Mouse (Mus musculus) heart, postnatal 0 days (tissue): ENCODE measurements around the gene Iqgap3. TPM values are rescaled to one million over a fixed set of nuclear protein-coding genes. Genes with fewer than 3 reads are reported as not detected.

Experiments used
- ATAC-seq: fragments of 200-750 bp; cut with Nextera tagmentation; 2 replicates; pipeline ENCODE4 v1.8.0; 2017; ENCODE audit warnings: low read depth, moderate number of reproducible peaks, moderate library complexity; ENCODE audit not compliant: insufficient read depth
- DNase-seq: peaks from one replicate; pipeline ENCODE4 v3.0.0-alpha.2; 2016; ENCODE audit warnings: low spot score
- H3K27ac ChIP-seq: fragments of 300-500 bp; sonication (generic); 2 replicates; pipeline ENCODE4 v1.5.1; 2014; ENCODE audit warnings: low read depth, mild to moderate bottlenecking
- H3K27me3 ChIP-seq: fragments of 300-500 bp; sonication (generic); 2 replicates; pipeline ENCODE4 v1.6.1; 2014; ENCODE audit warnings: low read length, mixed read lengths; ENCODE audit not compliant: control insufficient read depth, insufficient read depth
- H3K36me3 ChIP-seq: fragments of 300-500 bp; sonication (generic); replicated peaks from 2 replicates; pipeline ENCODE4 v1.6.1; 2014; ENCODE audit warnings: low read length, mixed read lengths; ENCODE audit not compliant: control insufficient read depth, insufficient read depth
- H3K4me1 ChIP-seq: fragments of 300-500 bp; sonication (generic); 2 replicates; pipeline ENCODE4 v1.6.1; 2014; ENCODE audit warnings: antibody characterized with exemption; ENCODE audit not compliant: control insufficient read depth, insufficient read depth
- H3K4me2 ChIP-seq: fragments of 300-500 bp; sonication (generic); 2 replicates; pipeline ENCODE4 v1.6.1; 2014; ENCODE audit warnings: low read depth, mild to moderate bottlenecking, low read length, moderate library complexity
- H3K4me3 ChIP-seq: fragments of 300-500 bp; sonication (generic); 2 replicates; pipeline ENCODE4 v1.5.1; 2014; ENCODE audit warnings: low read depth, low read length
- H3K9ac ChIP-seq: fragments of 300-500 bp; sonication (generic); replicated peaks from 2 replicates; pipeline ENCODE4 v1.6.1; 2014; ENCODE audit warnings: low read depth, low read length, mixed read lengths
- H3K9me3 ChIP-seq: fragments of 300-500 bp; sonication (generic); replicated peaks from 2 replicates; pipeline ENCODE4 v1.6.1; 2016; ENCODE audit warnings: low read length; ENCODE audit not compliant: control insufficient read depth
- CTCF ChIP-seq: IDR thresholded peaks from 2 replicates; pipeline ENCODE4 v1.5.1; 2016; ENCODE audit warnings: antibody characterized with exemption, control low read depth, low read depth
- EP300 ChIP-seq: IDR thresholded peaks from 2 replicates; pipeline ENCODE4 v1.6.1; 2016; ENCODE audit warnings: antibody characterized with exemption, low read depth
- WGBS: fragments of 180-500 bp; shearing (Covaris S2); extraction: QIAGEN DNeasy Blood & Tissue Kit; methylation state at CpG from one replicate; pipeline ENCODE4 v1.1.7; 2014; 5-methylcytosine and 5-hydroxymethylcytosine counted together
- polyA plus RNA-seq: library from polyadenylated mRNA; unstranded; fragments of >200 nt; fragmentation: Nextera tagmentation; extraction: Ambion mirVana; gene quantifications from 2 replicates; pipeline ENCODE4 v1.2.1, GENCODE M21; 2015
- total RNA-seq: library from RNA; depleted of rRNA; stranded (reverse); fragments of >200 nt; gene quantifications from 2 replicates; pipeline ENCODE4 v1.2.3, GENCODE M21; 2014; ENCODE audit warnings: low replicate concordance

The Iqgap3 gene
- total and polyA plus RNA-seq, 2 experiments from 2014 or later: 6.8 to 35.3 TPM

DNA sequence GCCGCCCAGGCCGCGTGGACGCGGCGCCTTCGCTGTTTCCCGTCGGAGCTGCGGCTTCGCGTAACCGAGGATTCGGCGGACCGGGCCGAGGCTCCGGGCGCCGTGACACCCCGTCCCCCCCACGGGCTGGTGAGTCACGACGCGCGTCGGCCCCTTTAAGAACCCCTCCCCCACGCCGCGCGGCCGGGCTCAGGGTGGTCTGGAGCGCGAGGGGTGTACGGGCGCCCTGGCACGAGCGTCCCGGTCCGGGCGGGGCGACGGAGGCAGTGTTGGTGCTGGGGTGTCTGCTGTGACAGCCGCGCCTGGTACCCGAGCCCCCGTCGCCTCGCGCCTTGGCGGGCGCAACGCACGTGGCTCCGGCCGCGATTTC, 60.8 kb downstream of the Iqgap3 start:
- peak overlapping the region; percentile 83 for H3K4me3 ChIP-seq
- ATAC-seq (peak; percentile 25), DNase-seq (no peak)
- 0% methylated on average over 44 of the region's 57 CpGs for WGBS
- no peaks in the 10 kb centered on the region for H3K36me3 ChIP-seq
- peak overlapping the region; percentile 84 for H3K9ac ChIP-seq
- H3K4me1 ChIP-seq: peaks cover 68% of the 10 kb centered on the region
- no peaks in the 10 kb centered on the region for H3K9me3 ChIP-seq
- H3K27me3 ChIP-seq: no peaks in the 10 kb centered on the region
- peak overlapping the region; percentile 95 for H3K4me2 ChIP-seq
- TF ChIP-seq CTCF (no peak), EP300 (no peak)
- peak overlapping the region; percentile 99 for H3K27ac ChIP-seq

DNA sequence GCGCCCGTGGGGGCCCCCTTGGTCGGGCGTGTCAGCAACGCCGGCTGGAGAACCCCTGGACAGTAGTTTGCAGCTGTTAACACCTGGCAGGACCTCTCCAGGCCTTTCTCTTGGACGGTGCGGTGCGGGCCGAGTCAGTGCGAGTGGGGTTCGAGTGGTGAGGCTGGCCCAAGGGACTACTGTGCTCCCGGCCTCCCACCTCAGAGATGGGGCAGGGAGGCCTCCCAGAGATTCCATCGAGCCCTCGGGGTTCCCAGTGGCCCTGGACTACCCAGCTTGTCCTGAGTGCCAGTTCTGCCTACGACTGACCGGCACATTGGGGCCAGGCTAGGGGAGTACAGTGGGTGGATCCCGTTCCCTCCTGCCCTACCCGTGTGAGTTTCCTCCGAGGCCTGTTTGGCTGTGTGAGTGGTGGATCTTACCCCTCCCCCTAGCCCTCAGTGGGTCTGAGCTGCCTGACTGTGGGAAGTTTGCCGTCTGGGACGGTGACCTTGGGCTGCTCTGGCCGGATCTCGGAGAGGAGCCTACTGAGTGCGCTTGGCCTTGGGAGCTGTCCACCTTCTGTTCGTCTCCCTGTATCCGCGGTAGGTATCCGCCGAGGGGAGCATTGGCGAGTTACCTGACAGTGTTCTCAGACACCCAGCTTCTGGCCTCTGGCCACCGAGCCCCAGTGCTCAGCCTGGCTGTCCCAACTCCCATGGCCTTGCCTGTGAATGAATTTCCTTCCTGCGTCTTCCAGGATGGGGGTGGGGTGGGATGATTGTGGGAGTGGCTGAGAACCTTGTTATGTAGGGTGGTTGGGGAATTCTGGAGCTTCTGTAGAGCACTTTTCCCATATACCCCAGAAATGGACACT, 61.4 kb downstream of the Iqgap3 start:
- H3K9me3 ChIP-seq: no peaks in the 10 kb centered on the region
- peaks cover 68% of the 10 kb centered on the region for H3K4me1 ChIP-seq
- H3K36me3 ChIP-seq: no peaks in the 10 kb centered on the region
- peak; percentile 6 for ATAC-seq
- peak overlapping the region; percentile 83 for H3K4me3 ChIP-seq
- peak overlapping the region; percentile 84 for H3K9ac ChIP-seq
- no peaks in the 10 kb centered on the region for H3K27me3 ChIP-seq
- WGBS: under 1% methylated on average over 31 of the region's 33 CpGs
- DNase-seq: peak; percentile 56
- H3K27ac ChIP-seq: peak overlapping the region; percentile 99
- peak overlapping the region; percentile 95 for H3K4me2 ChIP-seq
- TF ChIP-seq EP300 (peak; percentile 53), CTCF (no peak)

DNA sequence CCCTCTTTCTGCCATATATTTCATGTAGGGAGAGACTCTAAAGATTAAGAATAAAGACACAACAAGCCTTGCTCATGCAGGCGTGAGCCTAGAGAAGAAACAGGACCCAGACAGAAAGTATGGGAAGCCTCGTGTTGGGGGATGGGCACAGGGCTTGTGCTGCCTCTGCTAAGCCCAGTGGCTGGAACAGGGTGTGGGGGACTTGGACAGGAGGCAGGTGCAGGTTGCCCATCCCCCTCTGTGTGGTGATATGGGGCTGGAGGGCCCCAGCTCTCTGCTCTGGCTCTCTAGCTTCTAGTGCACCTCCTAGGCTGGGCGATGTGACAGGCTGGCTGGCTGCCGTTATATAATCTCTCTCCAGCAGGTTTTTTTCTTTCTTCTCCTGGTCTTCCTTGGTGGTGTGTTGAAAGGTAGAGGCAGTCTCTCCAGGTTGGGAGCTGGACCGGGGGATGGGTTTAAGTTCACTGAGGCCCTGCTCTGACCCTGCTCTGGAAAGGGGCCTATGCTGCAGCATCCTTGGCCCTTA, 62.3 kb downstream of the Iqgap3 start:
- H3K4me2 ChIP-seq: peak overlapping the region; percentile 95
- peak overlapping the region; percentile 99 for H3K27ac ChIP-seq
- no peak for DNase-seq
- H3K27me3 ChIP-seq: no peaks in the 10 kb centered on the region
- ATAC-seq: no peak
- no peaks in the 10 kb centered on the region for H3K9me3 ChIP-seq
- H3K36me3 ChIP-seq: no peaks in the 10 kb centered on the region
- peak overlapping the region; percentile 83 for H3K4me3 ChIP-seq
- no peak for TF ChIP-seq EP300
- no peak for TF ChIP-seq CTCF
- H3K4me1 ChIP-seq: peaks cover 75% of the 10 kb centered on the region
- peak overlapping the region; percentile 84 for H3K9ac ChIP-seq
- WGBS: 2% methylated on average over 5 of the region's 5 CpGs

DNA sequence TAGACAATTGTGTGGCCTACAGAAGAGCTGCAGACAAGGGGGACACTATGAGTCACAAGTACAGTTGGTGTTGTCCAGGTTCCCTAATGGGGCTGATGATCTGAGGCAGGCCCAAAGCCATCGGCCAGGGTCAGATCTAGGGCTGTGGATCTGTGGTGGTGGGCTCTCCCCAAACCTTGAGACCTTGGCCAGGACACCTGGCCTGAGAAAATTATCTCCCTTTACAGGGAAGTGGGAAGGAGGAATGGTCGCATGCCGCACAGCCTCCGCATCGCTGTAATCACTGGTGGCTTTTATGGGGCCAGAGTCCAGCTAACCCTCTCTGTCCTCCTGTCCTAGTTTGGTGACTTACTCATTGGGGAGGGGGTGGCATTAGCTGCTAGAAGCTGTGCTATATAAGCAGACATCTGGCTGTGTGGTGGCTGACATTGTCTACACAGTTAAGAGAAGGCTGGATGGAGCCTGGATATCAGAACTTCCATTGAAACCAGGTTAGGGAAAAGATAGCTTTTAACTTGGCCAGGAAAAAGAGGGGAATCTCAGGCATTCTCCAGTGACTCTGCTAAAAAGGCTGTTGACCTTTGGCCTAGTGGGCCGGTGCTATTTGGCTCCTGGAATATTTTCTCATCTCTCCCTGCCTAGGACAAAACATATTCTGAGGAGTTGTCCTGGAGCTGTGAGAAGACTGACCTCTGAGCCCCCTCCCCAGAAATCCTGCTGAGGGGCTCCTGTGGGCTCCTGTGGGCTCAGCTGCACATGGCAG, 63.1 kb downstream of the Iqgap3 start:
- no peaks in the 10 kb centered on the region for H3K36me3 ChIP-seq
- H3K4me1 ChIP-seq: peaks cover 75% of the 10 kb centered on the region
- H3K4me3 ChIP-seq: peak overlapping the region; percentile 83
- no peak for ATAC-seq
- no peak for DNase-seq
- H3K9me3 ChIP-seq: no peaks in the 10 kb centered on the region
- TF ChIP-seq CTCF (no peak), EP300 (no peak)
- peak overlapping the region; percentile 84 for H3K9ac ChIP-seq
- H3K4me2 ChIP-seq: peak overlapping the region; percentile 95
- no peaks in the 10 kb centered on the region for H3K27me3 ChIP-seq
- 18% methylated on average over 6 of the region's 6 CpGs for WGBS
- peak overlapping the region; percentile 99 for H3K27ac ChIP-seq

DNA sequence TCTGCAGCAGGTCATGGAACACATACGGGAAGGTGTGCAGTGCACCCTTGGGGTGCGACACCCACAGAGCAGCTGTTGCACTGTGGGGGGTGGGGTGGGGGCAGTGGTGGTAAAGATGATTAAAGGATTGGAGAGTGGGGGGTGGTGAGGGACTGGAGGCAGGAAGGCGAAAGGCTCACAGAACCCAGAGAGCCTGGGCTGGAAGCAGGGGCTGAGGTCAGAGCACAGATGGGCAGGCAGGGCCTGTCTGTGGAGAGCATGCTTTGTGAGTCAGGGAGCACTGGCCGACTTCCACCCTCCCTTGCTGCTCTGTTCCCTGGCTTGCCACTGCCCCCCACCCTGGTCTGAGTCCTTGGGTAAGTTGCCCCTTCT, 63.6 kb downstream of the Iqgap3 start:
- no peaks in the 10 kb centered on the region for H3K36me3 ChIP-seq
- ATAC-seq: no peak
- peak overlapping the region; percentile 83 for H3K4me3 ChIP-seq
- H3K27me3 ChIP-seq: no peaks in the 10 kb centered on the region
- DNase-seq: no peak
- peaks cover 75% of the 10 kb centered on the region for H3K4me1 ChIP-seq
- peak overlapping the region; percentile 99 for H3K27ac ChIP-seq
- no peaks in the 10 kb centered on the region for H3K9me3 ChIP-seq
- 17% methylated on average over 4 of the region's 4 CpGs for WGBS
- H3K9ac ChIP-seq: peak overlapping the region; percentile 84
- H3K4me2 ChIP-seq: peak overlapping the region; percentile 95
- TF ChIP-seq EP300 (no peak), CTCF (no peak)
